Mouse (Mus musculus): ENCODE data around the gene Ppp1r16b.

Gene Ppp1r16b

DNA sequence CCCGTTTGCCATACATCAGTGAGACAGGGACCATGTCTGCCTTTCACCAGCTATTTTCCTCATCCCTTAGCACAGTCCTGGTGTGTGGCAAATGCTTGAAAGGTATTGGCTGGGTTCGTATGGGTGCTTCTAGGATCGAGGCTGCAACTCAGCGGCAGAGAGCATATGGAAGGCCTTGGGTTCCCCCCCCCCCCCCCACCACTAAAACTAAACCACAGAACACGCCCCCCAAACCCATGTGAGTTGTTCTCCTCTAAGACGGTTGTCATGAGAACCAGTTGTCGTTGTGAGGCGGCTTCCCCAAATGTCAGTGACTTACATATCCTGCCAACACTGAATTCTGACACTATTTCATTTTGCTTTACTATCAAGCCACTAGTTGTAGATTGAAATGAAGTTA lies 24.9 kb downstream of the Ppp1r16b start:
- DNase-seq (ENCODE audit: low read depth, low spot score) = no peak

DNA sequence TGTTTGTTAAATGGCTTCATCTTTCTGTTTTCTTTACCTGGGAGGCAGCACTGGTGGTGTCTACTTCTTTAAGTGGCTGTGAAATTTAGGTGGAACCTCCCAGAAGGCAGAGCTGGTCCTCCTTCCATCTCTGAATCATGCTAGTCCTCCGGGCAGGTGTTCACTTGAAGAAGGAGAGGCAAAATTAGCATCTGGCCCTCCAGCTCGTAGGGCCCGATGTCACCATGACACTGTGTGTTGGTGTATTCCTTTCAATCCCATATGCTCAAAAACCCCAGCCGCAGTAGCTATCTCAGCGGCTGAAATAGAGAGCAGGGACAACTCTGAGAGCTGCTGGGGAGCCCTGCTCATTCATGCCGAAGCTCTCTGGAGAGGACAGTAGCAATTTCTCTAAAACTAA lies 27.0 kb downstream of the Ppp1r16b start:
- no peak for DNase-seq (ENCODE audit: low read depth, low spot score)

DNA sequence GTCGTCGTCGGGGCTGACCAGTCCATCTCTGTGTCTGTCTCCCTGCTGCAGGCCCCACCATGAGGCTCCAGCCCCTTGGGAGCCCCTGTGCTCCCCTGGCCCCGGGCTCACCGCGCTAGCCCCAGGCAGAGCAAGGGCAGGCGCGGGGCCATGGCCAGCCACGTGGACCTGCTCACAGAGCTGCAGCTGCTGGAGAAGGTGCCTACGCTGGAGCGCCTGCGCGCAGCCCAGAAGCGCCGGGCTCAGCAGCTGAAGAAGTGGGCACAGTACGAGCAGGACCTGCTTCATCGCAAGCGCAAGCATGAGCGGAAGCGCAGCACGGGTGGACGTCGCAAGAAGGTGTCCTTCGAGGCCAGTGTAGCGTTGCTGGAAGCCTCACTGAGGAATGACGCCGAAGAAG lies 30.6 kb downstream of the Ppp1r16b start:
- no peak for DNase-seq (ENCODE audit: low read depth, low spot score)

DNA sequence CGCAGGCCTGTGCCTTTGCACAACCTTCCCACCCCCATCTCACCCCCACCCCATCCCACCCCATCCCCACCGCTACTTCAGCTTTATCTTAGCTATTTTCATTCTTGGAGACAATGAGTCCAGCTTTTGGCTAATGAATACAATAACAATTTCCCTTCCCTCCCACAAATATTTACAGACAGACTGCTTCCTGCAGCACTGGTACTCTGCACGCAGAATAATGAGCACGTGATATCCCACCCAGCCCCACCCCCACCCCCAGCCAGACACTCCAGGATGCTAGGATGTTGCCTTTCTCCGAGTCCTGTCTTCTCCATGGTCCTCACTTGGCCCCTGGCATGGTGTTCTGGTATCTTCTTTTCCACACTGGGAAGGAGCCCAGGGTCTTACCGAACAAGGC lies 31.3 kb downstream of the Ppp1r16b start:
- no peak for DNase-seq (ENCODE audit: low read depth, low spot score)

DNA sequence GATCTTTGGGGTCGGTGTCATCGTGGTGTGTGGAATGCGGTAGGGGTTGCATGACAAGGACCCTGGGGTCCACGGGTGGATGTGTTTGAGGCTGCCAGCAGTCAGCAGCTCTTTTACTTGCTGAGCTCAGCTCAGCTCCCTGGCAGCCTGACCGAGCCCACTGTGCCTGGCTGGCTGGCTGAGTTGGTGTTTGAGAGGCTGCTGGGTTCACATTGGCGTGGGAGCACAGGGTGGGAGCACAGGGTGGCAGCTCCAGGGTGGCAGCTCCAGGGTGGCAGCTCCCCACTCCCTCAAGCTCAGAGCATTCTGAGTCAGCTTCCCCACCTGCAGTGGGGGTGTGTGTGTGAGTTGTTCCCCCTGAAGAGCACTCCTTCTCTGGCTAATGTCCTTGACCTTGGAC lies 34.7 kb downstream of the Ppp1r16b start:
- DNase-seq (ENCODE audit: low read depth, low spot score) = peak; percentile 49

DNA sequence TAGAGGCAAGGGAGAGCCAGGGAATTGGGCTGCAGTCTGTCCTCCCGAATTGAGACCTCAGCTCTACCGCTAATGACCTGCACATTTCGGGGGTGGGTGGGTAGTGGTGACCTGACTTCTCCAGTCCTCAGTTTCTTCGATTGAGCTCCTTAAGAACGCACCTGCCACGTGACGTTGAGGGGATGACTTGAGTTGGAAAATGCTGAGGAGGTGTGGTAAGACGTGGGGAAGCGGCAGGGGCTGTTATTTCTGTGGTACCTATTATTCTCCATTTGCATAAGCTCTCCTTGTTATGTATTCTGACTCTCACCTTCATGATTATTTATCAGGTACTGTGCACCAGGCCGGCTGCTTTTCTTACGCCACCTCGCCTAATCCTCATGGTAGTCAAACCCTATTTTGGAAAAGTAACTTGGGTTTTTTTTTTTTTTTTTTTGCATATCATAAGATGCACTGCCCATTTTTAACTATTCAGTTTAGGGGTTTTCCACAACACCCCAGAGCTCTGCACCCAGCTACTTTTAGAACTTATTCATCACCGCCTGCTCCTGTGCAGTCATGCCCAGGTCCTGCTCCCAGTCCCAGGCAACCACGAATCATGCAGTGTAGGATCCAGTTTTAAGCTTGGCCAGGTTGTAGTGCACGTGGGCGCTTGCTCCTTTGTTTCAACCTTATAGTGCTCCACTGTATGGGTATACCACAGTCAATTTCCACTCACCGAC lies 35.5 kb downstream of the Ppp1r16b start:
- peak; percentile 87 for DNase-seq (ENCODE audit: low read depth, low spot score)

DNA sequence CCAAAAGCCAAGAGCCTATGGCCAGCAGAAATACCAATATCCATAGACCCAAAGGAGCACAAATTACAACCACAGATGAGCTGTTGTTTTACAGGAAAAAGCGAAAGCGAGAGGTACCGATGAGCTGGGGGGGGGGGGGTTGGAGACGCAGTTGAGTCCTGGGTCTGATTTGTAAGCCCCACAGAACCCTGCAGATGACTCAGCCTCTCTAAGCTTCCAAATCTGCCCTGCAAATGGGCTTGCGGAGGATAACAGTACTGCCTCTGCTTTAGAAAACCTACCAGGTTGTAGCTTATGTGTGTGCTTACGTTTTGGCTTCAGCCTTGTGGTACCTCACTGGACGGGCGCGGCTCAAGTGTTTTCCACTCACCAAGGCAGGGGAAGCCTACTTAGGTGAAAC lies 36.3 kb downstream of the Ppp1r16b start:
- DNase-seq (ENCODE audit: low read depth, low spot score) = no peak

DNA sequence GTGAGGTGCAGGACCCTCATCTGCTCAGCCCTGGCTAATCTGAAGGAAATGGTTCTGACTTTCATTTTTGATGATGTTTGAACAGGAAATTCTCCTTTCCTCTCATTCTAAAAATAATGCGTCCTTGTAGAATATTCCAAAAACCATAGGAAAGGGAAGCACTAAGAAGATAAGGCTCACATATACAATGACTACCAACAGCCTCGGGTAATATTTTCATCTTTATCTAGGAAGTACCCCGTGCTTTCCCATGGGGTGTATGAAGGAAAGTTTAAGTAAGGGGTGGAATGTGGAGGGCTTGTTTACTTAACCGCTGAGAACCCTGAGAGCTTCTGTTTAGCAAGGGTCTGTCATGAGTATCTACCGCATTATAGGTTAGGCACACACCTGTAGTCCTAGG lies 37.0 kb downstream of the Ppp1r16b start:
- no peak for DNase-seq (ENCODE audit: low read depth, low spot score)

DNA sequence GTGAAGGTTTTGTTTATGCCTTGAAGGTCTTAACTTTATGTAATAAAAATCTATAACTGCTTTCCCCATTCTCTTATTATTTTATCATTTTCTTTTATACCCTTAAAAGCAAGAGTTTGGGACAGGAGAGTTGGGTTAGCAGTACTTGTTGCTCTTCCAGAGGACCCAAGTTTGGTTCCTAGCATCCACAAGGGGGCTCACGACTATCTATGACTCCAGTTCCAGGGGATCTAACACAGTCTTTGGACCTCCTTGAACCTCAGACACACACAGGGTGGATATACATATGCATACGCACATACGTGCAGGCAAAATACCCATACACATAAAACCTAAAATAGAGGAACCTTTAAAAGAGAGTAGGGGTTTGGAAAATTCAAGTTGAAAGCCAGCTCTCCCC lies 39.5 kb downstream of the Ppp1r16b start:
- no peak for DNase-seq (ENCODE audit: low read depth, low spot score)

DNA sequence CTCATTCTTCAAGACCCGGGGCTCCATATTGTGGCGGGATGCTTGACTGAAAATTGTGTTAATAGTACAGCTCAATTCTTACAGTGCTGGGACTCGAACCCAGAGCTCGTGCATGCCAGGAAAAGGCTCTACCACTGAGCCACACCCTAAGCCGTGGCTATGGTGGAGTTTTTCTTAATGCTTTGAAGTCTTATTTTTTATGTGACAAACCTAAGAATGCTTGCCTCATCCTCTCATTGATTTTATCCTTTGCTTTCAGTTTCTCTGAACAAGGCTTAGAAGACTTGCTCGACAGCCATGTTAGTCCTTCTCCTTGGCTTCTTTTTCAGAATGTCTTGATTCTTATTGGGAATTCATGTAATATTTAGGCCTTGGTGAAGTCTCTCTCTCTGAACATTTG lies 40.3 kb downstream of the Ppp1r16b start:
- DNase-seq (ENCODE audit: low read depth, low spot score) = no peak

DNA sequence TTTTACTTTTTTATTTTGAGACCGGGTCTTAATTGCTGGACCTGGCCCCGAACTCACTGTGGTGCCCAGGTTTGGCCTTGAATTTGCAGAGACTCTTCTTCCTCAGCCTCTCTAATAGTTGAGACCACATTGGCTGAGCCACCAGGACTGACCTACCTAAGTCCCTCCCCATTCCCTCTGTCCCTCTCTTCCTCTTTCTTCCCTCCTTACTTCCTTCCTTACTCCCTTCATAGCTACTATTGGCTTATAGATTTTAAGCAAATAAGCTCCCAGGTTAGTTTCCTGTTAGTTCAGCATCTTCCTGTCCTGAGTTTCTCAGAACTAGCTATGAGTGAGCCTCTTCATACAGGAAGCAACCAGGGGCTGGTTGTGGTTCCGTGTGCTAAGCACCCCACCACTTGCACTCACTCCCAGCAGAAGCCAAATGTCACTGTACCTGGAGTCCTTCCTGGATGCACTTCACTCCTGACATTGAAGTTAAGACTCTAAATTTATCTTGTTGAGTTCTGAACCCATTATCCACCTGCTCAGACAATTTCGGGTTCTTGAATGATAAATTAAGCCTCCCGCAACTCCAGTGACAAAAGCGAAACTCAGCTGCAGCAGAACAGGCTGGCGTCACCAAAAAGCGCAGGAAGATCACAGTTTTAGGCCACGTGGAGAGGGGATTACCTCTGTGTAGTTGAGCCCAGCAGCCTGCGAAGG lies 41.7 kb downstream of the Ppp1r16b start:
- no peak for DNase-seq (ENCODE audit: low read depth, low spot score)

DNA sequence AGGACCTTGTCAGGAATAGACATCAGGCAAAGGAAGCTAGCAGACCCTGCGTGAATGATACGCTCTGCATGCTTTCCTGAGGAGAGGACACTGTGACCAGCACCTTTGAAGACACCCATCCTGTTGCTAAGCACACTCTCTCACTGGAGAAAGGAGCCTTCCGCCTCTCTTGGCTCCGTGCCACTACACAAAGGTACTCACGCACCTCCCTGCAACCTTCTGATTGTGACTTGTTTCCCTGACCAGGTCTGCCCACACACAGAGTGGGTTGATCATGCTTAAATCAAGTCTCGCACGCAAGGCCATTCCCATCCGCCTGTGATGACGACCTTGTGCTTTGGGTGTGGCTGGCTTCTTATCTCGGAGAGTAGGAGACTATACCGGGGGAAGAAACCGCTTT lies 42.9 kb downstream of the Ppp1r16b start:
- no peak for DNase-seq (ENCODE audit: low read depth, low spot score)

DNA sequence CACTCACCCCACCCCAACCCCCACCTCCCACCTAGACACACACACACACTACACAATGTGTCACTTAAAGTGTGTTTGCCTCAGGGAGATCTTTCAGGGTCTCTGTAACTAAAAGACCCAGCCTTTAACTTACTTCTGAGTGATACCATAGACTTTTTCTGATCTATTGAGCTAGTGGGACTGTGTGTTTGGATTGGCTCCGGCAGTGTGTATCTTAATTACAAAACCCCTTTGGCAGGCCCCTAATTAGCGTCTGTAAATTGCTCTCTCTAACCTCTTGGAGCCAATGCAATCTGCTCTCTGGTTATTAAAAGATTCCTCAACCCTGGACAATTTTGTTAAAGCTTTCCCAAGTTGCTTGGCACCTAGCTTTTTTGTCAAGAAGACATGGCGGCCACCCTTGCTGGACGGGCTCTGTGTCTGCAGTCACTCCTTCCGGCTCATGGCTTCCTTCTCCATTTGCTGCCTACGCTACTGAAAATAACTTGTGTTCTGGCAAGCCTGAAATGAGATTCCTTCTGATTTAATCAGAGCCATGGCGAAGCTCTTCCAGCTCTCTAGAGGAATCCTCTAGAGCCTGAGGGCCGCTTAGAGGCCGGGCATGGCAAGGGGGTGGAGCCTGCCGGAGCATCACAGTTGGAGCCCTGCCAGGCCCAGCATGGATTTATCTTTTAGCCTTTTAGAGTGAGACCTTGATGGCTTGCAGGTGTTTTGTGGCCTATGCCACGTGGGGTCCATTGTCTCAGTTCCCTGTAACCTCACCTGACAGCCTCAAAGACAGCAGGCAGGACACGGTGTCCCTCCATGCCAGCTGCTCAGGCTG lies 46.9 kb downstream of the Ppp1r16b start:
- DNase-seq (ENCODE audit: low read depth, low spot score) = peak; percentile 72

DNA sequence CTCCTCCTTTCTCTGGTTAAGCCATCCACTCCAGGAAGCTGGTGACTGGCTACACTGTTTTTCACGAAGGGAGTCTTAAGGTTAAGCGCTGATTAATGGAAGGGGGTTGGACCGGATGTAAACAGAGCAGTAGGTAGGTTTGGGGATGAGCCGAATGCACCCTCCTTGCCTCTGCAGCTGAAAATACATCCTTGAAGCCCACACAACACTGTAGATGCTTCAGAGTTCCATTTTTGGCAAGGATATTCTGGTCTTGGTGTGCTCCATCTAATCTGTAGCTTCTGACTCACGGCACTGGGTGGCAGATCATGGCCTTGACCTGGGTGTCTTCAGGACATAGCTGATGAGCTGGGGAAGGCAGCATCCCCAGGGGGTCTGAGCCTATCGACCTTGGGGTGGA lies 49.6 kb downstream of the Ppp1r16b start:
- no peak for DNase-seq (ENCODE audit: low read depth, low spot score)

DNA sequence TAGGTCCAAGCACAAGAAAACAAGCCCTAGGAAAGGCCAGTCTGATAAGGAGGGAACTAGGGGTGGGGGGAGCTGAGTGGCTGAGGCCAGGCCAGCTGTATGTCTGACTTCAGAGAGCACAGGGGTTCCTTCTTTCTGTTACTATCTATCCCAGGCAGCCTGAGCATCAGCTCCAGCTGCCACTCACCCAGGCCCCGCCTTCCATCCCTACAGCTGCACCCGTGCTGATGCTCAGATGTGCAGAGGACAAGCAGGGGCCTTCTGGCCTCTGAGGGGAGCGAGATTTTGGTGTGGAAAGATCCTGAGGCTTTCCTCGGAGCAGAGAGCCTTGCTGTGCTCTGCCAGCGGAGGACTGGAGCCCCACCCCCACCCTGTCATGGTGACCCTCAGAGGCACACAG lies 50.9 kb downstream of the Ppp1r16b start:
- DNase-seq (ENCODE audit: low read depth, low spot score) = peak; percentile 88

DNA sequence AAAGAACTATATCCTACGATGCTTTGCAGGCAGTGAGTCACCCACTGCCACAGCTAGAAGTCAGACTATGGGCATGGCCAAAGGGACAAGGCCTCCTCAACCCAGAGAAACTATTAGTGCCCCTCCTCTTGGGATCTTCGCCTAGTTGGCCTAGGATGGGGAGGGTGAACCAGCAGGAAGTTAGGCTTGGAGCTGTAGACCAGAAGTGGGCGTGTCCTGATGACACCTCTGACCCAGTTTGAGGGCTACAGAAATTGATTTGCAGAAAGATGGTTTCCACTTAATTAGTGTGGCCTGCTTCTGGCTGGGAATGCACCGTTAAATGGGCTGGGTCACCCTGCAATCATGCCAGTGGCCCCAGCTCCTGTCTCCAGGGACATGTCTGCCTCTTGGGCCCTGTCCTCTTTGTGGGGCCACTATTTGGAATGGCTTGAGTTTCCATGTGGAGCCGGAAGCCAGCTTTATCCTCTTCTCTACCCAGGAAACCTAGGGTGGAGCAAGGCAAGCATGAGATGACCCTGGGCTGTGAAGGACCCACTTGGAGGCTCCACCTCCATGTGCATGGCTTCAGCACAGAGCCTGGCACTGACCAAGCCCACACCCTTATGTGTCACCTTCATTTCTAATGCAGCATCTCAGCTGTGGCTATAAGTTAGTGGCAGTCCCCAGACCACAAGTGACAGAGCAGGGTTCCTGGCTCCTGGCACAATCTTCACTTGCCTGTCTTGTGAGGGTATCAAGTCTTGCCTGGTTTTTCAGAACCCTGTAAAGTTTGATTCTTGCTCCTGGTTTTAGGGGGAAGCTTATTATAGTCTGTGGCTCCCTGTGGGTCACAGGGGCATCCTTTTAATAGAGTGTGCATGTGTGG lies 52.6 kb downstream of the Ppp1r16b start:
- peak; percentile 35 for DNase-seq (ENCODE audit: low read depth, low spot score)

DNA sequence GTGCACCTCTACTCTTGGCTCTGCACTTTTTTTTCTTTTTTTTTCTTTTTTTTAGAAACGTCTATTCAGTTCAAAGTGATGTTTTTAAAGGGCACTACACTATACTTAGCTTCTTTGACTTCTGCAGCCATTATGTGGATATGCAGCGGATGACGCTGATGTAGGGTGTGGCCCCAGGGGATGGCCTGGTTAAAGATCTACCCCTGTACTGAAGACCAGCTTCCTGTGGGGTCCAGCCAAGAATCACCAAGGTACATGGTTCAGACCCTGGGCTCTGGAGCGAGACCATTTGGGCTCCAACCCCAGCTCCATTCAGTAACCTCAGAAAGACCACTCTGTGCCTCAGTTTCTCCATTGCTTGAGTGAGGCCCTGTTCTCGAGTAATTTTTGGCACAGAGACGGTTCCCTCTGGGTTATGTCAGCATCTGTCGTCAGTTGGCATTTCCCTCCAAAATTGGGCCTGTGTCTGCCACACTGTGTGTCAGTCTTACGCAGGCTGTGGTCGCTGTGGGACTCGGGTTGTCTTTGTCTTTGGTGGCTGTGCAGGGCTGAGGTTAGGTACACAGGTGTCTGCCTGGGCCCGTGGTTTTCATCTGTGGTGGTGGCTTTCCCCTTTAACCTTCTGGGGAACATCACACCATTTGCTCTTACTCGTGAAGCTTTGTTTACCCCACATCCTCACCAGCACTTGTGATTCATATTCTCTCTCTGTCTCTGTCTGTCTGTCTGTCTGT lies 53.8 kb downstream of the Ppp1r16b start:
- peak; percentile 86 for DNase-seq (ENCODE audit: low read depth, low spot score)

DNA sequence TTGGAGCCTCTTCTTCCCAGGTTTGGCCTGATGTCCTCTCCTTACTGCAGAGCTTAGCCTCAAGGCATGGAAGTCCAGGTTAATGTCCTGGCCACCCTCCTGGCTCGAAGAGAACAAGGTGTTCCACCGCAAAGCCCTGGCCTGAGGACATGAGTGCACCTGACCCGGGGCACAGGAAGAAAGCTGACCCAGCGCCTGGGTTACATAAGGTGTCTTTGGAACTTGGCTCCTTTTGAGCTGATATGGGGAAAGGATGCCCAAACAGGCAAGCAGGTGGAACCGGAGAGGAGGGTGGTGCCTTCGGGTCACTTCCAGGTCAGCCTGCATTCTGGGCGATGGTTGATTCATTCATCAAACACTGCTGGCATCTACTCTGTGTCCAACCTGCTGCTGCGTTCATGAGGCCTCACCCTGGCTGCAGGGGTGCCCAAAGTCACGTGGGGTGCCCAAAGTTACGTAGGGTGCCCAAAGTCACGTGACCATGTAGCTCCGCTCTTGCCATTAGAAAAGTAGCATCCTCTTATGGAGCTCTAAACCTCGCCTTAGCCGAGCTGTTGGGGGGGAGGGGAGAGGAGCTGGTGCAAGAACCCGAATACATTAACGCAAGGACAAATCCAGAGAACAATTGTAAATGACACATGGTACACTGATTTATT lies 55.6 kb downstream of the Ppp1r16b start:
- DNase-seq (ENCODE audit: low read depth, low spot score) = no peak

DNA sequence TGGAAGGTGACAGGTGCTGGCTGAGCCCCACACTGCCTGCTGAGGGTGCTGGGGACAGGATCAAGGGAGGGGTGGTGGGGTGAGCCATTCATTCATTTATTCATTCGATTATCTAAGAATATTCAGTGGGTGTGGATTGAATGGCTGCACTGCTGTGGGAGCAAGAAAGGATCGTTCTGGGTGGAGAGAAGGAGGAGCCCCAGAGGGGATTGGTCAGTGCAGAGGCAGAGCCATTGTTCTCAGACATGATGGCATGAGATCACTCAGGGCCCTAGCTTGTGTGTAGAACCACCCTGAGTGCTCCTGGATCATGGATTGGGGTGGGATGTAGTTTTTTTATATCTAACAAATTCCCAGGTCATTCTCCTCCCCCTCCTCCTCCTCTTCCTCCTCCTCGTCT lies 56.3 kb downstream of the Ppp1r16b start:
- no peak for DNase-seq (ENCODE audit: low read depth, low spot score)

DNA sequence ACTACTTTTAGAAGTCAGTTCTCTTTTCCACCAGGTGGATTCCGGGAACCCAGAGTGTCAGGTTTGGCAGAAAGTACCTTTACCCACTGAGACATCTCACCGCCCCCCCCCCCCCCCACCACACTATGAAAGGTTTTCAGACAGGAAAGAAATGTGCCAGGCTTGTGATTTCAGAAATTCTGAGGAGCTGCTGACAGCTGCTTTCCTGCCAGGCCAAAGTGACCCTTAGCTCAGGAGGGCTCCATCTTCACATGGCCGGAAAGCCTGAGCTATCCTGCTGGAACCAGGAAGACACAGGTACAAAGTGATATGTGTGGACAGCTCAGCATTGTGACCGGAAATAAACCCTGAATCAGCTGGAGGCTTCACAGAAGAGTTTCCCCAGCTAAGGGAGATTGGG lies 56.9 kb downstream of the Ppp1r16b start:
- DNase-seq (ENCODE audit: low read depth, low spot score) = peak; percentile 46
